Mouse (Mus musculus): ENCODE results near the gene Mdga1. TPM values are rescaled to one million over a fixed set of nuclear protein-coding genes. Genes with fewer than 3 reads are reported as not detected.
A peak's percentile ranks its signal among the peaks of the same experiment; 100 is the strongest.

Gene Mdga1
- polyA plus RNA-seq, 1 experiment from 2014 or later = 17.7 TPM

- ATAC-seq = peak; percentile 40
- H3K27me3 ChIP-seq = no peaks in the 10 kb centered on the region
- ChIA-PET POLR2A (no interaction called here), CTCF (interaction anchor here (0.8 to 1.0 kb wide), 3 partner anchors 30 to 149 kb away, joined by 3 read pairs; no protein-coding TSS in a partner anchor)
- in situ Hi-C loops (cut with MboI; ENCODE audit: low pct_unique_long_range_greater_than_20kb) = loop anchor here (10.0 kb wide), 3 partner anchors 123 to 283 kb away; no protein-coding TSS in a partner anchor
- no peak for DNase-seq (ENCODE audit: low read depth, low spot score)
- TF ChIP-seq CTCF (IDR thresholded peaks at IDR 0.05) = no peak
Observed at GRCm38 (mm10) chr17:29887271-29887880, 82.5 kb downstream of the Mdga1 start.

- ChIA-PET CTCF (interaction anchor here (0.8 to 1.2 kb wide), 3 partner anchors 89 to 148 kb away, joined by 3 read pairs; no protein-coding TSS in a partner anchor), POLR2A (interaction anchor here (0.6 kb wide), 1 partner anchor 204 kb away, joined by 3 read pairs; no protein-coding TSS in a partner anchor)
- peak; percentile 3 for ATAC-seq
- no peaks in the 10 kb centered on the region for H3K27me3 ChIP-seq
- in situ Hi-C loops (cut with MboI; ENCODE audit: low pct_unique_long_range_greater_than_20kb) = loop anchor here (10.0 kb wide), 3 partner anchors 122 to 282 kb away; no protein-coding TSS in a partner anchor
- no peak for DNase-seq (ENCODE audit: low read depth, low spot score)
- TF ChIP-seq CTCF (IDR thresholded peaks at IDR 0.05) = no peak
Observed at GRCm38 (mm10) chr17:29886655-29887251, 83.1 kb downstream of the Mdga1 start.

- H3K27me3 ChIP-seq = no peaks in the 10 kb centered on the region
- DNase-seq (ENCODE audit: low read depth, low spot score) = no peak
- ChIA-PET CTCF (interaction anchor here (1.2 to 1.5 kb wide), 2 partner anchors 90 to 127 kb away, joined by 3 to 4 read pairs; no protein-coding TSS in a partner anchor), POLR2A (no interaction called here)
- no peak for TF ChIP-seq CTCF (IDR thresholded peaks at IDR 0.05)
- in situ Hi-C loops (cut with MboI; ENCODE audit: low pct_unique_long_range_greater_than_20kb) = loop anchor here (10.0 kb wide), 3 partner anchors 121 to 281 kb away; no protein-coding TSS in a partner anchor
- ATAC-seq = no peak
Observed at GRCm38 (mm10) chr17:29886061-29886460, 83.8 kb downstream of the Mdga1 start.

GRCm38 (mm10) chr17:29884596-29884995 is 85.3 kb downstream of the Mdga1 start:
- no peak for TF ChIP-seq CTCF (IDR thresholded peaks at IDR 0.05)
- in situ Hi-C loops (cut with MboI; ENCODE audit: low pct_unique_long_range_greater_than_20kb) = loop anchor here (5.0 to 10.0 kb wide), 4 partner anchors 92 to 280 kb away; no protein-coding TSS in a partner anchor
- ChIA-PET POLR2A (no interaction called here), CTCF (interaction anchor here (1.1 to 1.5 kb wide), 2 partner anchors 91 to 161 kb away, joined by 3 to 4 read pairs; no protein-coding TSS in a partner anchor)
- no peak for ATAC-seq
- no peak for DNase-seq (ENCODE audit: low read depth, low spot score)
- H3K27me3 ChIP-seq = no peaks in the 10 kb centered on the region

GRCm38 (mm10) chr17:29883351-29883750 is 86.5 kb downstream of the Mdga1 start:
- POLR2A ChIA-PET = interaction anchor here (1.8 kb wide), 1 partner anchor 24 kb away, joined by 4 read pairs; no protein-coding TSS in a partner anchor
- ATAC-seq = no peak
- CTCF ChIA-PET = interaction anchor here (0.7 to 1.7 kb wide), 10 partner anchors 9 to 179 kb away, joined by 3 to 8 read pairs (median 4); no protein-coding TSS in a partner anchor
- DNase-seq (ENCODE audit: low read depth, low spot score) = no peak
- H3K27me3 ChIP-seq = no peaks in the 10 kb centered on the region
- in situ Hi-C loops (cut with MboI; ENCODE audit: low pct_unique_long_range_greater_than_20kb) = loop anchor here (5.0 to 10.0 kb wide), 4 partner anchors 91 to 279 kb away; no protein-coding TSS in a partner anchor
- TF ChIP-seq CTCF (IDR thresholded peaks at IDR 0.05) = no peak

- in situ Hi-C loops (cut with MboI; ENCODE audit: low pct_unique_long_range_greater_than_20kb) = loop anchor here (5.0 to 10.0 kb wide), 4 partner anchors 91 to 278 kb away; no protein-coding TSS in a partner anchor
- no peak for TF ChIP-seq CTCF (IDR thresholded peaks at IDR 0.05)
- no peaks in the 10 kb centered on the region for H3K27me3 ChIP-seq
- DNase-seq (ENCODE audit: low read depth, low spot score) (no peak), ATAC-seq (no peak)
- CTCF ChIA-PET = interaction anchor here (0.7 to 2.5 kb wide), 13 partner anchors 8 to 178 kb away, joined by 3 to 8 read pairs (median 4); no protein-coding TSS in a partner anchor
- POLR2A ChIA-PET = interaction anchor here (0.6 to 1.8 kb wide), 2 partner anchors 23 to 101 kb away, joined by 4 to 5 read pairs; no protein-coding TSS in a partner anchor
Observed at GRCm38 (mm10) chr17:29882885-29883284, 87.0 kb downstream of the Mdga1 start.

- POLR2A ChIA-PET = no interaction called here
- CTCF ChIA-PET = interaction anchor here (0.8 to 1.4 kb wide), 2 partner anchors 16 to 176 kb away, joined by 3 to 4 read pairs; no protein-coding TSS in a partner anchor
- in situ Hi-C loops (cut with MboI; ENCODE audit: low pct_unique_long_range_greater_than_20kb) = loop anchor here (5.0 to 10.0 kb wide), 4 partner anchors 88 to 275 kb away; no protein-coding TSS in a partner anchor
- DNase-seq (ENCODE audit: low read depth, low spot score) = no peak
- no peak for ATAC-seq
- no peaks in the 10 kb centered on the region for H3K27me3 ChIP-seq
- TF ChIP-seq CTCF (IDR thresholded peaks at IDR 0.05) = no peak
Observed at GRCm38 (mm10) chr17:29880251-29880650, 89.6 kb downstream of the Mdga1 start.

- DNase-seq (ENCODE audit: low read depth, low spot score) (no peak), ATAC-seq (no peak)
- POLR2A ChIA-PET = no interaction called here
- no peaks in the 10 kb centered on the region for H3K27me3 ChIP-seq
- CTCF ChIA-PET = interaction anchor here (1.4 kb wide), 1 partner anchor 15 kb away, joined by 4 read pairs; no protein-coding TSS in a partner anchor
- no peak for TF ChIP-seq CTCF (IDR thresholded peaks at IDR 0.05)
- in situ Hi-C loops (cut with MboI; ENCODE audit: low pct_unique_long_range_greater_than_20kb) = no loop called here
Observed at GRCm38 (mm10) chr17:29878990-29879389, 90.9 kb downstream of the Mdga1 start.

GRCm38 (mm10) chr17:29874082-29874679 is 95.7 kb downstream of the Mdga1 start:
- in situ Hi-C loops (cut with MboI; ENCODE audit: low pct_unique_long_range_greater_than_20kb) = no loop called here
- no peak for DNase-seq (ENCODE audit: low read depth, low spot score)
- POLR2A ChIA-PET = interaction anchor here (0.9 kb wide), 1 partner anchor 211 kb away, joined by 3 read pairs; no protein-coding TSS in a partner anchor
- TF ChIP-seq CTCF (IDR thresholded peaks at IDR 0.05) = no peak
- CTCF ChIA-PET = interaction anchor here (1.1 kb wide), 1 partner anchor 9 kb away, joined by 3 read pairs; no protein-coding TSS in a partner anchor
- no peak for ATAC-seq
- no peaks in the 10 kb centered on the region for H3K27me3 ChIP-seq

- ATAC-seq = peak; percentile 55
- in situ Hi-C loops (cut with MboI; ENCODE audit: low pct_unique_long_range_greater_than_20kb) = no loop called here
Observed at GRCm38 (mm10) chr17:29873580-29874015, 96.3 kb downstream of the Mdga1 start.

More at GRCm38 (mm10) chr17:29873580-29874015, 96.3 kb downstream of the Mdga1 start:
- TF ChIP-seq CTCF (IDR thresholded peaks at IDR 0.05) = no peak
- no peaks in the 10 kb centered on the region for H3K27me3 ChIP-seq
- CTCF ChIA-PET = no interaction called here
- POLR2A ChIA-PET = interaction anchor here (0.9 kb wide), 1 partner anchor 210 kb away, joined by 3 read pairs; no protein-coding TSS in a partner anchor
- DNase-seq (ENCODE audit: low read depth, low spot score) = no peak

Measured in Patski (cell line).